Mouse (Mus musculus): ENCODE results near the gene Fhad1.

GRCm38 (mm10) chr4:141962811-141963685 lies 51.8 kb downstream of the Fhad1 start:
- peak; percentile 76 for TF ChIP-seq CTCF (IDR thresholded peaks at IDR 0.05; ENCODE audit: low read depth)
- no peak for TF ChIP-seq EP300 (optimal IDR thresholded peaks at IDR 0.05)

Data from stomach, postnatal 0 days (tissue).